Mouse (Mus musculus) activated CD4-positive, CD25-positive, alpha-beta regulatory T cell (primary cell): ENCODE measurements around the gene Zfp428. TPM values are rescaled to one million over a fixed set of nuclear protein-coding genes. Genes with fewer than 3 reads are reported as not detected.

ENCODE experiments used
- polyA plus RNA-seq, 2 experiments: library from polyadenylated mRNA; unstranded; fragments of 100-300 nt; shearing (Covaris generic); gene quantifications; one replicate each; pipeline ENCODE4 v1.2.1; 2017

The Zfp428 gene
- 1 to 10 TPM; 1.3 to 2.3 TPM for polyA plus RNA-seq

DNA sequence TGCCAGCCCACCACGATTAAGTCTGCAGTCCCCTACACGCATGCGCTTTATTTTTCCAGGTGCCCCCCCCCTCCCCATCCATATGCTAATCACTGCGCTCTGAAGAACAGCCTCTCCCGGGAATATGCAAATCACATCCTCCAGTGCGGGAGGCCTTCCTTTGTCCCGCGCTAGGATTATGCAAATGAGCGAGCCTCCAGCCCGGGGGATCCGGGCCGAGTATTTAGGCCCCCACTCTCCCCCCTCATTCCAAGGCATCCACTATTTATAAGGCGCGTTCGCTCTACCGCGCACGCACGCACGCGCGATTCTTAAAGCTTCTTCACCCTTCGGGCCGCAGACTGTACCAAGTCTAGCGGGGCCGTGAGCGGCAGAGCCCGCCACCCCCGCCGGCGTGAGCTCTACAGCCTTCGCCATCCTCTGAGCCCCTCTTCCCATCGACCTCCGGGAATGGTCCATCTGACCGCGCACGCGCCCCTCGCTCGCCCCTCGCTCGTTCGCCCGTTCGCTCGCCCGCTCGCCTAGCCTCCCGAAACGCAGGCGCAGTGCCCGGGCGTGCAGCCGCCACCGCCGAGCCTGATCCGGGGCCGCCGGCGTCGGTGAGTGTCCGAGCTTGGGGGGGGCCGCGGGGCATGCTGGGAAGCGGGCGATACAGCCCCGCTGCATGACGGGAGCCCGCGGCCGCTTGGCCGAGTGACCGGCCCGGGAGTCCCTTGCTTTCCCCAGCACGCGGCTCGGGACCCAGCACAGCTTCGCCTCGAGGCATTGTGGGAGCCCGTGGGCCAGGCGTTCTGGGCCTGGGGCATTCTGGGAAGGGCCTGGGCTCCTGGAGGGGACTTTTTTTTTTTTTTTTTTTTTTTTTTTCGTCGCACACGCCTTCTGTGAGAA, at the start of gene Zfp428:
Gene Zfp428, plus strand, starts transcription at position 169 of the 888 bp plus-strand sequence.

GRCm38 (mm10) chr7:24462388-24463319, 44.2 kb upstream of the Zfp428 start, which contains the start of gene Plaur:
Gene Plaur (plus strand): TSS chr7:24462484.

DNA sequence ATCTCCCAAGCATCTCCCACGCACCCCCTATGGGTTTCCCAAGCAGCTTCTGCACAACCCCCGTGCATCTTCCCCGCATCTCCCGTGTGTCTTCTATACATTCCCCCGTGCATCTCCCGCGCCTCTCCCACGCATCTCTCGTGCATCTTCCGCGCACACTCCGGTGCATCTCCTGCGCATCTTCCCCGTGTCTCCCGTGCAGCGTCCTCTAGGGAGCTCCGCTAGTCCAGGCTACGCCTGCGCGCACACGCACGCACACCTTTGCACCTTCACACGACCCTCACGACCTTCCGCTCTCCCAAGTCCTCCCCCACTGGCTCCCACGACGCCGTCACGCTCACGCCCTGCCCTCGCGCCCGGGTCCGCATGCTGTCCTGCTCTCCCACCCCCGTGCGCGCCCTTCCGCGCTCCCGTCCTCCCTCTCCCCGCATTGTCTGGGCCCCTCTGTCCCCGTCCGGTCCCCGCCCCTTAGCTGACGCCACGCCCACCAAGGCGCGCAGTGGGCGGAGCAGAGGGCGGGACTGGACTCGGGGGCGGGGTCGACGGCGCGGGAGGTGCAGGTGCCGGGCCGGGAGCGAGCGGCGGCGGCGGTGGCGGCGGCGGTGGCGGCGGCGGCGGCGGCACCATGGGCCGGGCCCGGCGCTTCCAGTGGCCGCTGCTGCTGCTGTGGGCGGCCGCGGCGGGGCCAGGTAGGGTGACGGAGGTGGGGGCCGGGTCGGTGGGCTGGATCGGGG, 25.2 kb upstream of the Zfp428 start, which contains the start of gene Cadm4:
Gene Cadm4, plus strand, starts transcription at position 550 of the 734 bp plus-strand sequence.

GRCm38 (mm10) chr7:24512355-24512754, 5.5 kb downstream of the Zfp428 start, which contains the start of gene AC161166.1:
Gene AC161166.1 (minus strand): TSS chr7:24512455.

DNA sequence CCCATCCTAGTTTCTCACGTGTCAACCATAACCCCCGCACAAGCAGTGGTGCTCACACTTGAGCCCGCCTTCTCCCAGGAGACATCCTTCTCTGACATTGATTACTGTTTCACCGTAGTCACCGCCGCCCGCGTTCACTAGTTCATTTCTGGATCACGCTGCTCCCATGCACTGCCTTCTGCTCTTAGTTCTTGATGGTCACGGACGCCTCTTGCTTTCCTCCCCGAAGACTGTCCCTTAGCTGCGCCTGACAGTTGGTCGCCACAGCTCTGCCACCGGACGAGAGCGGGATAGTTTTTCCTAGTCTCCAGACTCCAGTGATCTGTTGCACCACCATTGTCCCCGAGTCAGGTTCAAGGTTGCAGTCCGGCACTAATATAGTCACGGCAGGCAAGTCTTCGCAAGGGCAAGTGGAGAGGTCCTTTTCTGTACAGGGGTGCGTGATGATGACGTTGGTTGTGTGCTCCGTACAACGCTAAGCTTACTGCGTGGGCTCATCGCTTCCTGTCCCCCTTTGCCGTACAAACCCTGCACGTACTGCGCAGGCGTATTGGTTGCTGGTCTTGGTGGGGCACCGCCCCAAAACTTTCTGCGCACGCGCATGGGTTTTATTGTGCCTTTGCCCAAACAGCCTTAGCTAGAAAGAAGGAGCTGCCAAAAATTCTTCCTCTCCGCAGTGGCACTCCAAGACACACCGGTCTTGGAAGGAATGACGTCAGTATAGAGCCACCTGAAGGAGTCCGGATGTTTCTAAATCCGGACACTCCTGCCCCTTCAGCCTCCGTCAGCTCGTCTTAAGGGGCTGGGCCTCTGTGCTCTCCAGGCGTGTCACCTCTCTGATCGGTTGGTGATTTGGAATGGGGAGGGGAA, 23.5 kb downstream of the Zfp428 start, which contains the start of gene Irgq:
Gene Irgq, plus strand, starts transcription at position 628 of the 870 bp plus-strand sequence.

GRCm38 (mm10) chr7:24546068-24546614, 39.3 kb downstream of the Zfp428 start, which contains the start of the genes Pinlyp and Xrcc1:
Gene Pinlyp (minus strand): TSS chr7:24546118.
Gene Xrcc1 (plus strand): TSS chr7:24546289.

Other genes starting within 250 kb of the Zfp428 start
- 1 to 10 TPM in 1 of 2 experiments, under 1 TPM in 1; 0.38 to 4.9 TPM for gene Zfp93, start 236.6 kb upstream of the Zfp428 start, polyA plus RNA-seq
- 10 to 100 TPM; 12.4 to 17.5 TPM for gene Zfp61, start 205.8 kb upstream of the Zfp428 start, polyA plus RNA-seq
- 10 to 100 TPM in 1 of 2 experiments, 1 to 10 TPM in 1; 6.6 to 10.0 TPM for gene Zfp94, start 190.3 kb upstream of the Zfp428 start, polyA plus RNA-seq
- not detected for gene Tescl, start 173.1 kb upstream of the Zfp428 start, polyA plus RNA-seq
- not detected for gene Lypd5, start 157.8 kb upstream of the Zfp428 start, polyA plus RNA-seq
- gene Kcnn4, start 136.7 kb upstream of the Zfp428 start, polyA plus RNA-seq = 100 to 1,000 TPM; 272 to 290 TPM
- gene Smg9, start 107.4 kb upstream of the Zfp428 start, polyA plus RNA-seq = 10 to 100 TPM; 48.9 to 57.5 TPM
- gene Irgc1, start 54.7 kb upstream of the Zfp428 start, polyA plus RNA-seq = under 1 TPM in 1 of 2 experiments, not detected in 1; 0.10 TPM
- gene Plaur, start 44.5 kb upstream of the Zfp428 start, polyA plus RNA-seq = 1 to 10 TPM in 1 of 2 experiments, under 1 TPM in 1; 0.31 to 3.7 TPM
- gene Cadm4, start 25.0 kb upstream of the Zfp428 start, polyA plus RNA-seq = under 1 TPM in 1 of 2 experiments, not detected in 1; 0.25 TPM
- gene AC161166.1, start 5.4 kb downstream of the Zfp428 start, polyA plus RNA-seq = under 1 TPM in 1 of 2 experiments, not detected in 1; 0.17 TPM
- 1 to 10 TPM; 1.8 to 3.9 TPM for gene Irgq, start 23.7 kb downstream of the Zfp428 start, polyA plus RNA-seq
- gene Pinlyp, start 39.1 kb downstream of the Zfp428 start, polyA plus RNA-seq = not detected
- 10 to 100 TPM; 46.1 to 52.3 TPM for gene Xrcc1, start 39.3 kb downstream of the Zfp428 start, polyA plus RNA-seq
- 10 to 100 TPM; 19.5 to 23.5 TPM for gene Ethe1, start 80.5 kb downstream of the Zfp428 start, polyA plus RNA-seq
- under 1 TPM; 0.28 to 0.32 TPM for gene Zfp575, start 80.6 kb downstream of the Zfp428 start, polyA plus RNA-seq
- gene Phldb3, start 103.8 kb downstream of the Zfp428 start, polyA plus RNA-seq = under 1 TPM; 0.50 to 0.64 TPM
- gene Lypd3, start 129.5 kb downstream of the Zfp428 start, polyA plus RNA-seq = not detected
- not detected for gene Tex101, start 169.7 kb downstream of the Zfp428 start, polyA plus RNA-seq
- gene BC049730, start 202.2 kb downstream of the Zfp428 start, polyA plus RNA-seq = not detected
- not detected for gene Gm4763, start 219.9 kb downstream of the Zfp428 start, polyA plus RNA-seq